Mouse (Mus musculus) MEL (cell line): Measurements from ENCODE around the gene Magi2. TPM values are rescaled to one million over a fixed set of nuclear protein-coding genes. Genes with fewer than 3 reads are reported as not detected.

Experiments
- DNase-seq: peaks from one replicate; pipeline ENCODE4 v3.0.0; 2011; ENCODE audit warnings: low read depth, low spot score
- H3K27ac ChIP-seq: 2 replicates; pipeline ENCODE4 v1.5.1; 2012; ENCODE audit warnings: low read depth, mild to moderate bottlenecking, control low read depth, low read length, moderate library complexity; ENCODE audit not compliant: control insufficient read depth
- H3K27me3 ChIP-seq, 2 experiments: fragments of 150-350 bp in 1 of 2; sonication (generic) in 1 of 2; 2 replicates each; pipeline ENCODE4 v1.6.1; 2012; ENCODE audit warnings: low read length in 2 of 2, mild to moderate bottlenecking in 2 of 2, improper control_type of control experiment in 1 of 2, moderate library complexity in 1 of 2; ENCODE audit not compliant: insufficient read depth in 2 of 2, control insufficient read depth in 1 of 2
- H3K36me3 ChIP-seq, 2 experiments: 2 replicates each; pipeline ENCODE4 v1.6.1; 2012 to 2014; ENCODE audit warnings: low read length in 2 of 2, improper control_type of control experiment in 1 of 2, inconsistent platforms in 1 of 2, mild to moderate bottlenecking in 1 of 2; ENCODE audit not compliant: insufficient read depth in 2 of 2, control insufficient read depth in 1 of 2
- H3K4me1 ChIP-seq, 2 experiments: fragments of 150-350 bp in 1 of 2; sonication (generic) in 1 of 2; 2 replicates each; pipeline ENCODE4 v1.6.1; 2012; ENCODE audit warnings: low read length in 2 of 2, improper control_type of control experiment in 1 of 2, mild to moderate bottlenecking in 1 of 2; ENCODE audit not compliant: insufficient read depth in 2 of 2, control insufficient read depth in 1 of 2
- H3K4me3 ChIP-seq, 2 experiments: fragments of 150-350 bp in 1 of 2; sonication (generic) in 1 of 2; 2 replicates each; pipeline ENCODE4 v1.5.1; 2012; ENCODE audit warnings: low read depth in 2 of 2, low read length in 2 of 2, mild to moderate bottlenecking in 2 of 2, moderate library complexity in 2 of 2, control low read depth in 1 of 2, improper control_type of control experiment in 1 of 2; ENCODE audit not compliant: control insufficient read depth in 1 of 2, insufficient read depth in 1 of 2
- H3K79me2 ChIP-seq: 2 replicates; pipeline ENCODE4 v1.6.1; 2012; ENCODE audit warnings: mild to moderate bottlenecking, low read length, moderate library complexity; ENCODE audit not compliant: control insufficient read depth, poor library complexity, insufficient read depth
- H3K9ac ChIP-seq: 2 replicates; pipeline ENCODE4 v1.6.1; 2012; ENCODE audit warnings: low read depth, mild to moderate bottlenecking, control low read depth, low read length, moderate library complexity; ENCODE audit not compliant: control insufficient read depth, poor library complexity, severe bottlenecking
- H3K9me3 ChIP-seq: fragments of 150-350 bp; sonication (generic); replicated peaks from 2 replicates; pipeline ENCODE4 v1.6.1; 2012; ENCODE audit warnings: mild to moderate bottlenecking, low read length, improper control_type of control experiment, moderate library complexity; ENCODE audit not compliant: insufficient read depth
- BHLHE40 ChIP-seq: IDR thresholded peaks from 2 replicates; pipeline ENCODE4 v1.6.1; 2012; ENCODE audit warnings: low read depth, mild to moderate bottlenecking, inconsistent platforms, low read length, improper control_type of control experiment, borderline replicate concordance
- CHD1 ChIP-seq: IDR thresholded peaks from 2 replicates; pipeline ENCODE4 v1.6.1; 2012; ENCODE audit warnings: low read depth, mild to moderate bottlenecking, inconsistent platforms, low read length, improper control_type of control experiment
- E2F4 ChIP-seq: IDR thresholded peaks from 2 replicates; pipeline ENCODE4 v1.6.1; 2011; ENCODE audit warnings: low read depth, low read length, improper control_type of control experiment, borderline replicate concordance
- ELF1 ChIP-seq: IDR thresholded peaks from 2 replicates; pipeline ENCODE4 v1.6.1; 2014; ENCODE audit warnings: low read depth, mild to moderate bottlenecking, inconsistent platforms, low read length, improper control_type of control experiment, moderate library complexity
- EP300 ChIP-seq, 2 experiments: IDR thresholded peaks; 2 replicates each; pipeline ENCODE4 v1.6.1; 2011; ENCODE audit warnings: improper control_type of control experiment in 2 of 2, low read length in 2 of 2, low read depth in 1 of 2, mild to moderate bottlenecking in 1 of 2
- GABPA ChIP-seq: IDR thresholded peaks from 2 replicates; pipeline ENCODE4 v1.6.1; 2012; ENCODE audit warnings: low read depth, mild to moderate bottlenecking, inconsistent platforms, low read length, improper control_type of control experiment, moderate library complexity
- KAT2A ChIP-seq: conservative IDR thresholded peaks from 2 replicates; pipeline ENCODE4 v1.6.1; 2012; ENCODE audit warnings: low read depth, low read length, improper control_type of control experiment, inconsistent platforms
- MAFK ChIP-seq: IDR thresholded peaks from 2 replicates; pipeline ENCODE4 v1.6.1; 2011; ENCODE audit warnings: low read depth, mild to moderate bottlenecking, low read length, improper control_type of control experiment, borderline replicate concordance
- MAZ ChIP-seq: IDR thresholded peaks from 2 replicates; pipeline ENCODE4 v1.6.1; 2012; ENCODE audit warnings: low read depth, mild to moderate bottlenecking, inconsistent platforms, low read length, improper control_type of control experiment
- MEF2A ChIP-seq: IDR thresholded peaks from 2 replicates; pipeline ENCODE4 v1.6.1; 2014; ENCODE audit warnings: low read depth, mild to moderate bottlenecking, inconsistent platforms, low read length, improper control_type of control experiment; ENCODE audit not compliant: poor library complexity, insufficient replicate concordance, severe bottlenecking; ENCODE audit errors: extremely low read depth
- MYC ChIP-seq: IDR thresholded peaks from 2 replicates; pipeline ENCODE4 v1.6.1; 2011; ENCODE audit warnings: low read depth, mild to moderate bottlenecking, low read length, improper control_type of control experiment, moderate library complexity
- NELFE ChIP-seq: IDR thresholded peaks from 2 replicates; pipeline ENCODE4 v1.6.1; 2011; ENCODE audit warnings: low read depth, low read length, improper control_type of control experiment
- NRF1 ChIP-seq: IDR thresholded peaks from 2 replicates; pipeline ENCODE4 v1.6.1; 2014; ENCODE audit warnings: low read depth, mild to moderate bottlenecking, inconsistent platforms, low read length, improper control_type of control experiment, moderate library complexity; ENCODE audit not compliant: poor library complexity, insufficient read depth, severe bottlenecking
- RAD21 ChIP-seq: IDR thresholded peaks from 2 replicates; pipeline ENCODE4 v1.6.1; 2011; ENCODE audit warnings: mild to moderate bottlenecking, low read depth, low read length, improper control_type of control experiment
- RCOR1 ChIP-seq: IDR thresholded peaks from 2 replicates; pipeline ENCODE4 v1.6.1; 2012; ENCODE audit warnings: low read depth, mild to moderate bottlenecking, inconsistent platforms, low read length, improper control_type of control experiment
- SMC3 ChIP-seq: IDR thresholded peaks from 2 replicates; pipeline ENCODE4 v1.6.1; 2011; ENCODE audit warnings: low read depth, low read length, improper control_type of control experiment
- TAL1 ChIP-seq: IDR thresholded peaks from 2 replicates; pipeline ENCODE4 v1.6.1; 2012; ENCODE audit warnings: mild to moderate bottlenecking, inconsistent platforms, low read length, moderate library complexity, mixed read lengths
- TBP ChIP-seq: IDR thresholded peaks from 2 replicates; pipeline ENCODE4 v1.8.0; 2011; ENCODE audit warnings: low read depth, low read length, improper control_type of control experiment
- TCF12 ChIP-seq: IDR thresholded peaks from 2 replicates; pipeline ENCODE4 v1.6.1; 2014; ENCODE audit warnings: low read depth, mild to moderate bottlenecking, inconsistent platforms, low read length, improper control_type of control experiment, moderate library complexity
- UBTF ChIP-seq: IDR thresholded peaks from 2 replicates; pipeline ENCODE4 v1.6.1; 2012; ENCODE audit warnings: low read depth, mild to moderate bottlenecking, inconsistent platforms, low read length, improper control_type of control experiment, moderate library complexity, borderline replicate concordance; ENCODE audit not compliant: insufficient read depth
- ZKSCAN1 ChIP-seq: IDR thresholded peaks from 2 replicates; pipeline ENCODE4 v1.6.1; 2012; ENCODE audit warnings: low read depth, mild to moderate bottlenecking, inconsistent platforms, low read length, improper control_type of control experiment, moderate library complexity
- ZMIZ1 ChIP-seq: IDR thresholded peaks from 2 replicates; pipeline ENCODE4 v1.6.1; 2012; ENCODE audit warnings: low read depth, mild to moderate bottlenecking, inconsistent platforms, low read length, improper control_type of control experiment, moderate library complexity
- polyA plus RNA-seq, 2 experiments: library from polyadenylated mRNA; stranded (reverse) in 1 of 2; unstranded in 1 of 2; fragments of >175 nt in 1 of 2; fragments of >200 nt in 1 of 2; gene quantifications; 2 replicates each; pipeline versions ENCODE4 v1.2.1 to v1.2.4; 2012; ENCODE audit warnings: low replicate concordance in 2 of 2, low read depth in 1 of 2; ENCODE audit not compliant: insufficient read length in 2 of 2, insufficient read depth in 1 of 2, missing spikeins in 1 of 2
- total RNA-seq: library from RNA; depleted of rRNA; stranded (reverse); fragments of 300-350 nt; gene quantifications from 2 replicates; pipeline ENCODE4 v1.2.3, GENCODE M21; 2012

The Magi2 gene
- total and polyA plus RNA-seq, 3 experiments, result 0.46 to 0.47 TPM; not detected in 1

- H3K4me3 ChIP-seq, result no peak overlapping the region
- TF ChIP-seq NELFE, result no peak
- no peak for TF ChIP-seq SMC3
- no peak for TF ChIP-seq NRF1
- TF ChIP-seq RAD21, result no peak
- TF ChIP-seq ZKSCAN1, result no peak
- no peak for TF ChIP-seq TBP
- TF ChIP-seq TCF12, result no peak
- no peaks in the 10 kb centered on the region for H3K4me1 ChIP-seq
- no peaks in the 10 kb centered on the region for H3K9me3 ChIP-seq
- H3K27ac ChIP-seq, result no peak overlapping the region
- DNase-seq, result no peak
- no peaks in the 10 kb centered on the region for H3K27me3 ChIP-seq
- H3K79me2 ChIP-seq, result no peaks in the 10 kb centered on the region
- H3K9ac ChIP-seq, result no peak overlapping the region
- no peaks in the 10 kb centered on the region for H3K36me3 ChIP-seq
Measured at GRCm38 (mm10) chr5:19246426-19246825, 19.6 kb downstream of the Magi2 start.

DNA sequence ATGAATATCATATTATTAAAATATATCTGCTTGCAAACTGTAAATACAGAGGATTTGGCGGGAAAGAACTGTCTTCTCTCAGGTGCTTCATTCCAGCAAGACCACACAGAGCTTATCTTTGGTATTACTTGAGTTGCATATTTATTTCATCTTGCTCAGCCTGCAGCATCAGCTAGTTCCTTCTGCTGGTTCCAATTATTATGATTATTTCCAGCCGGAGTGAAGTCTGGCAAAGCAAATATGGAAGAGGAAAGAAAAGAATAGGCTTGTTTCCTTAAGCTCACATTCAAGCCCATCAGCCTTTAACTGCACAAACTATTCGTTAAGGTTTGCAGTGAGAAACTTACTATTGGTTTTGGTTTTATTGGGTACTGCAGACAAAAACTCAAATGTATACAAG lies 20.4 kb downstream of the Magi2 start:
- H3K27ac ChIP-seq, result no peak overlapping the region
- H3K4me3 ChIP-seq, result no peak overlapping the region
- no peaks in the 10 kb centered on the region for H3K9me3 ChIP-seq
- DNase-seq, result no peak
- TF ChIP-seq MYC (no peak), TBP (no peak), MEF2A (no peak), NRF1 (no peak), MAFK (no peak), NELFE (no peak), KAT2A (no peak), RAD21 (no peak), RCOR1 (no peak), ZKSCAN1 (no peak), E2F4 (no peak), ELF1 (no peak), BHLHE40 (no peak), UBTF (no peak), CHD1 (no peak), TAL1 (no peak), MAZ (no peak), GABPA (no peak), EP300 (IDR thresholded peaks at IDR 0.05; ENCODE audit: low read depth in 1 of 2, low read length in 2 of 2) (no peak), ZMIZ1 (no peak)
- H3K9ac ChIP-seq, result no peak overlapping the region
- no peaks in the 10 kb centered on the region for H3K36me3 ChIP-seq
- no peaks in the 10 kb centered on the region for H3K27me3 ChIP-seq
- H3K79me2 ChIP-seq, result no peaks in the 10 kb centered on the region
- no peaks in the 10 kb centered on the region for H3K4me1 ChIP-seq
